Mouse (Mus musculus): ENCODE results near the gene Hist1h3i. TPM values are rescaled to one million over a fixed set of nuclear protein-coding genes. Genes with fewer than 3 reads are reported as not detected.
"Not testable (repeated sequence)": the region's sequence is repeated elsewhere in the genome, so short reads cannot be mapped to it uniquely, and the experiment has no call there.

Hist1h3i gene
- 10 to 100 TPM; 20.0 to 23.8 TPM for total RNA-seq (2021)
- long read RNA-seq, experiment 1 = 0 reads
- long read RNA-seq, experiment 2, partial matches to known transcripts = 0 of 1 reads
- long read RNA-seq, experiment 2, other reads (novel, unspliced or antisense) = 0 of 1 reads

- DNase-seq = peak; percentile 17
Measured at GRCm38 (mm10) chr13:21783255-21783617, at the start of gene Hist1h3i. Hist1h3i (minus strand) TSS chr13:21783370.

DNA sequence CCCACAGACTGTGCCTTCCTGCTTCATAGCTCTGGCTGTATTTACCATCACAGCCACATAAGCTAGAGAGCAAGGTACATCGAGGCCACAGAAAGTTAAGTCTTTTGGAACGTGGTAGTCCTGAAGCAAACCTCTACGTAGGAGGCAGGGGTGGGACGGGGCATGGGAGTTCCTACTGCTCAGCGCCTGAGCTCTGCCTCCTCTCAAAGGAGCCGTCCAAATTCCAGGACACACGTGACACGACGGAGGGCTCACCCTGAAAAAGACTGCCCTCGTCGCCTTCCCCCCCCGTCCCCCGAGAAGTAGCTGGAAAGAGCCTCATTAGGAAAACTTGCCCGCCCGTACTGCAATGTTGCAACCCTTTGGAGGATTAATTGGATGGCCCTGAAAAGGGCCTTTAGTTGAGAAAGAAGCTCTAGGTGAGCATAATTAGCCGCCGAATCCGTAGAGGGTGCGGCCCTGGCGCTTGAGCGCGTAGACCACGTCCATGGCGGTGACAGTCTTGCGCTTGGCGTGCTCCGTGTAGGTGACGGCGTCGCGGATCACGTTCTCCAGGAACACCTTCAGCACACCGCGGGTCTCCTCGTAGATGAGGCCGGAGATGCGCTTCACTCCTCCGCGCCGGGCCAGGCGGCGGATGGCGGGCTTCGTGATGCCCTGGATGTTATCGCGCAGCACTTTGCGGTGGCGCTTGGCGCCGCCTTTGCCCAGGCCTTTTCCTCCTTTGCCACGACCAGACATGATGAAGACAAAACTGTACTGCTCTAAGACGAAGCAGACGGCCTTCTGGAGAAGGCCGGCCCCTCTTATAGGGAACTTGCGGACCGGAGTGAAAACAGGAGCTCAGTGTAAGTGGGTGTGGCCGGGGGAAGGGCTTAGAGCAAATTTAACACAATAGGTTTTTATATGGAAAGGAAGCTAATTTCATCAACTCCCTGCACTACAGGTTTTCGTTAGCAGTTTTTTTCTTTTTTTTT is 48.5 kb upstream of the Hist1h3i start, which contains the start of gene Hist1h4n:
Gene Hist1h4n (minus strand): TSS at position 779 of the 977 bp plus-strand sequence.
- not testable (repeated sequence) for DNase-seq

GRCm38 (mm10) chr13:21830344-21830743 is 47.2 kb upstream of the Hist1h3i start:
- DNase-seq = no peak

GRCm38 (mm10) chr13:21828511-21828910 is 45.3 kb upstream of the Hist1h3i start:
- DNase-seq = no peak

- not testable (repeated sequence) for DNase-seq
Measured at GRCm38 (mm10) chr13:21820082-21820890, 37.1 kb upstream of the Hist1h3i start.

DNA sequence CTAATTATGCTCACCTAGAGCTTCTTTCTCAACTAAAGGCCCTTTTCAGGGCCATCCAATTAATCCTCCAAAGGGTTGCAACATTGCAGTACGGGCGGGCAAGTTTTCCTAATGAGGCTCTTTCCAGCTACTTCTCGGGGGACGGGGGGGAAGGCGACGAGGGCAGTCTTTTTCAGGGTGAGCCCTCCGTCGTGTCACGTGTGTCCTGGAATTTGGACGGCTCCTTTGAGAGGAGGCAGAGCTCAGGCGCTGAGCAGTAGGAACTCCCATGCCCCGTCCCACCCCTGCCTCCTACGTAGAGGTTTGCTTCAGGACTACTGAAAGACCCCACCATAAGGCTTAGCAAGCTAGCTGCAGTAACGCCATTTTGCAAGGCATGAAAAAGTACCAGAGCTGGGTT is 28.9 kb upstream of the Hist1h3i start:
- not testable (repeated sequence) for DNase-seq

DNA sequence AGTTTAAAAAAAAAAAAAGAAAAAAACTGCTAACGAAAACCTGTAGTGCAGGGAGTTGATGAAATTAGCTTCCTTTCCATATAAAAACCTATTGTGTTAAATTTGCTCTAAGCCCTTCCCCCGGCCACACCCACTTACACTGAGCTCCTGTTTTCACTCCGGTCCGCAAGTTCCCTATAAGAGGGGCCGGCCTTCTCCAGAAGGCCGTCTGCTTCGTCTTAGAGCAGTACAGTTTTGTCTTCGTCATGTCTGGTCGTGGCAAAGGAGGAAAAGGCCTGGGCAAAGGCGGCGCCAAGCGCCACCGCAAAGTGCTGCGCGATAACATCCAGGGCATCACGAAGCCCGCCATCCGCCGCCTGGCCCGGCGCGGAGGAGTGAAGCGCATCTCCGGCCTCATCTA is 28.4 kb upstream of the Hist1h3i start, which contains the start of gene Hist1h4m:
Gene Hist1h4m (plus strand): TSS at position 208 of the 400 bp plus-strand sequence.
- peak; percentile 20 for DNase-seq

DNA sequence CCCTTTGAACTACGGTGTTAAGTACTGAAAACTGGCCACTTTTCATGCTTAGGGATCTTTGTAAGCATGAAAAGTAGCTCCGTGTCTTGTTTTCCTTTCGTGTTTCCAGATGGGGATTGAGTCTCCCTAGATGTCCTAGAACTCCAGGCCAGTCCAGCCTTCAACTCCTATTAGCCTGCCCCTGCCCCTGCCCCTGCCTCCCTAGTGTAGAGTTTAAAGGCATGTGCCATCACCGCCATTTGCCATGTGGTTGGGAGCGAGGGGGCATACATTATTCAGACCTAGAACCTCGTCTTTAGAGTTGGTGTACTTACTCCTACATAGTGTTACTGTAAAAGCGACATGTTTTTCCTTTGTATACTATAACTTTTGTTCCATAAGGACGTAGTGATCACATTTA is 27.9 kb upstream of the Hist1h3i start:
- not testable (repeated sequence) for DNase-seq

DNA sequence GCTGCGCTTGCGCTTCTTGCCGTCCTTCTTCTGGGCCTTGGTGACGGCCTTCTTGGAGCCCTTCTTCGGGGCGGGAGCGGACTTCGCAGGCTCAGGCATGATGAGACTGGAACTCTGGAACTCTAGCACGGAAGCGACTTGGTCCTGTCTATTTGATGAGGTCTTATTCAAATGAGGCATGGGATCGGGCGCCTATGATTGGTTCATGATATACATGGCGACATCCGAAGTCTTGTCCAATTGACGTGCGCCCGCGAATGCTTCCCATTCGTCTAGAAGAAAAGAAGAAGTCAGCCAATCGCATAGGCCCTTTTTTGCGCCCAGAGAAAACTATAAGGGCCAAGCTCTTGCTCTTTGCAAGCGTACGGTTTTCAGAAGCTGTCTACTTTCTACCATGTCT is 26.9 kb upstream of the Hist1h3i start, which contains the start of the genes Hist1h2bq and Hist1h2ao:
Gene Hist1h2bq (minus strand): TSS at position 125 of the 400 bp plus-strand sequence.
Gene Hist1h2ao (plus strand): TSS at position 393 of the 400 bp plus-strand sequence.
- DNase-seq = not testable (repeated sequence)

- DNase-seq = not testable (repeated sequence)
Measured at GRCm38 (mm10) chr13:21803058-21803457, 19.9 kb upstream of the Hist1h3i start.

DNA sequence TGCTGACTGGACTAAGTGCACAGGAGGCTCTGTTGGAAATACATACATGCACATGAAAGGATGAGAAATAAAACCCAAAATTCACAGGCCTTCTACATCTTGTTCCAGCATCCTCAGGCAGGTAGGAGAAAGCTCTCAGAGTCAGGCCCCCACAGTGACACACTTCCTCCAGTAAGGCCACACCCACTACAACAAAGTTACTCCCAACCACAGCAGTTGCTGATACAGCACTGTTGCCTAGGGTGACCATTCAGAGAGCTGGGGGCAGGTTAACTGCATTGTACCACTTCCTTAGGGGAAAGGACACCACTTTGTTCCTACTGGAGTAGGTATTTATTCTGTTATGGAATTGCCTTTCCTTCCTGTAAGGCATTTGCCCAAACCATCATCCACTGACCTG is 14.0 kb upstream of the Hist1h3i start:
- not testable (repeated sequence) for DNase-seq

GRCm38 (mm10) chr13:21795584-21795983 is 12.4 kb upstream of the Hist1h3i start:
- DNase-seq = no peak

- no peak for DNase-seq
Measured at GRCm38 (mm10) chr13:21790601-21791283, 7.6 kb upstream of the Hist1h3i start.

DNA sequence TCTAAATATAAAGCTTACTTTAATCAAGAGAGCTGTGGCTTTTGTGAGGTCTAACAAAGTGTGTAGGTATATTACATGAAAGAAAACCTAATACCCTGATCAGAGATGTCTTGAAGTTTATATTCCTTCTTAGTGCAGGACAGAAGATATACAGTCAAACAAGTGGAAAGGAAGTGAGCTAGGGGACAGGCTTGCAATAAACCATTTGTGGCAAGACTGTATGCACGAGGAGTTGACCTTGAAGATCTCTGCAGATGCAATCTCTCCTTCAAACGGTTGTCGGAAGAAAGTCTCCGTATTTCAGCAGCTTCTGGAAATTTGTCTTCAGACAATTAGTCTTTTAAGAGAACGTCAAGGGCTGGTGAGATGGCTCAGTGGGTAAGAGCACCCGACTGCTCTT is 6.8 kb upstream of the Hist1h3i start:
- no peak for DNase-seq

GRCm38 (mm10) chr13:21787760-21788593 is 4.8 kb upstream of the Hist1h3i start:
- no peak for DNase-seq

- DNase-seq = peak; percentile 81
Measured at GRCm38 (mm10) chr13:21786899-21787629, 3.9 kb upstream of the Hist1h3i start, which contains the start of the genes Hist1h2an and Hist1h2bp. Hist1h2an (minus strand) TSS chr13:21787218. Hist1h2bp (plus strand) TSS chr13:21787461.

DNA sequence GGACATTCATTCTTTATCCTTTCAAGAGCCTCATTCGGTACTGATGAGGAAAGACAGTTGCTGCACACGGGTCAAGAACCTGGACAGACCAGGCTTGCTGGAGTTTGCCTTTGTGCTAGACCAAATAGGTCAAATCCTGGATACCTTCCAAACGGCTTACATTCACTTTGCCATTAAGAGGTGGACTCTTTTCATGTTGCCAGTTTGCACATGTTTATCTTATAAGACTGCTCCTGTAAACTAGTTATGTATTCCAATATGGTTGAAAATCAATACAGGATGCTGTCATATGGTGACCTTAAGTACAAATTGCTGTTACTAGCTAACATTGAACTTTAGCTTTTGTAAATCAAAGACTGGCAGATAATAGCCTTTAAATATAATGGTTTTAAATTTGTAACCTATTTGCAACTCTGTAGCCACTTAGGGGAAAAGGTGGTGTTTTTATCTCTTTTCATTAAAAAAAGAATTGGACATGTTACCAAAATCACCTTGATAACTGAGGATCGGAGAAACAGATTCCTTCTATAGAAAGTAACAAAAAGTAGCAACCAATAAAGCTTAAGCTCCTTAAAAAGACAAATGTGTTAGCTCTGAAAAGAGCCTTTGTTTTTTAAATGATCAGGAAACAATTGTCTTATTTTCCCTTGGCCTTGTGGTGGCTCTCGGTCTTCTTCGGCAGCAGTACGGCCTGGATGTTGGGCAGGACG is 3.2 kb upstream of the Hist1h3i start:
- DNase-seq = no peak

DNA sequence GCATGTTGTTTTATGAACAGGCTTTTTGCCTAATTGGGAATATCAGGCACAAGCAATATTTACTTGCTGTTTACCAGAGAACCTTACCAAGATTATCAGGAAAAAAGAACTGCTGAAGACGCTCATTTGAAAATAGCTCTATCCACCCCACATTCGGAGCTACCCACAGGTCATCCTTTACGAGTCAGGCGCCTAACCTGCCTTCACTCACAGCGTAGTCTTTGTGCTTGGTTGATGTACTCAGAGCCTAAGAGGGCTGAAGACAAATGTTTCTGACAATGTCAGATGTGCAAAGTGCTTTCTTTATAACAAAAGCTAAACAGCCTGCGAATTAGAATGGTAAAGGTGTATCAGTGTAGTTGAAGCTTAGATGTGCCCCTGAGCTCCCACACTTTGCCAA is 1.1 kb upstream of the Hist1h3i start:
- DNase-seq = no peak

GRCm38 (mm10) chr13:21783734-21784161 is 578 bp upstream of the Hist1h3i start:
- DNase-seq = no peak
